Mouse (Mus musculus): ENCODE results near the gene Alcam. TPM values are rescaled to one million over a fixed set of nuclear protein-coding genes. Genes with fewer than 3 reads are reported as not detected.

The Alcam gene
- polyA plus RNA-seq, 1 experiment from 2014 or later, result 22.1 TPM

DNA sequence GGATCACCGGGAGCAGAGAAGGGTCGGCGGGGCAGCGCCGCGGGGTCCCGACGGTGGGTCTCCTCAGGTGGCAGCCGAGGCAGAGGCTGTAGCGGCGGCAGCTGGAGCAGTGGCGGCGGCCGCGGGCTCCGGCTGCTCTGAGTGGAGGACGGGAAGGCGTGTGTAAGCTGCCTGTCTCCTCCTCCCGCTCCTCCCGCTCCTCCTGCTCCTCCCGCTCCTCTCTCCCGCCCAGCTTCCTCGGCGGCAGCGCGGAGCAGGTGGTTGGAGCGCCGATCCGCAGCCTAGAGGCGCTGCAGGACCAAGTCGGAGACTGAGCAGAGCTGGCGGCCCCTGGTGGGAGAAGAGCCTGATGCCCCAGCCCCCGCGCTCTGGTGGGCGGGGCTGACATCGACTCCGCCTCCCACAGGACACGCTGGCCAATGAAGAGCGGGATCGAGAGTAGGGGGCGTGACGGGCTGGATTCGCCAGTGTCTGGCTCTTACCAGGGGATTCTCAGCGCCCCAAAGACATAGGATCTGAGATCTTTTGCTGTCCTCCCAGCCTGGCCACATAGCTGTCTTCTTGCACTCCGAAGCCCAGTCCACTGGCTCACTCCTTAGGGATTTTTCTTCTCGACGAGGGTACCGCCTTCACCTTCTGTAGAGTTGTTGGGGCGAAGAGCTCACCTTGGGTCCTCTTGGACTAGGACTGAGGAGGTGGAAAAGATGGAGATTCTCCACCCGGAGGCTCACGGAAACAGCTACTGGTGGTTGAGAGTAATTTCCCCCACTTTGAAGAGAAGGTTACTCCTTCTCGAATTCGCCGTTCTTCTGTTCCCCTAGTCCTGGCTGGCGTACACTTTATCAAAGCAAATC, 785 bp downstream of the Alcam start:
- WGBS, result under 1% methylated on average over 49 of the region's 55 CpGs

DNA sequence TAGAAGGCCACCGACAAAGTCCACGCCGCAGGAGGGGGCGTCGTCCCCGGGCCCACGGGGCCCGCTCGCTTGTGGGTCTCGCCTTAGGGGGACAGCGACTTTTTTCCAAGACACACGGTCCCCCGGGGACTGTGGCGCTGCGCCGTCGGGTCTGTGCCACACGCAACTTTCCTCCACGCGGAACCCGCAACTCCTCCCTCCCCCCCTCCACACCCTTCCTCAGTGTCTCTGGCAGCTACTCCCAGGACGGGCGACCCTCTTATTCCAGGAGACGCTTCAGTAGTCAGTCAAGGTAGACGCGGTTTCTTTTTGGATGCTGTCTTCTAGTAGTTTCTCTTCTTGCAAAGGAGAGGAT, 1.4 kb downstream of the Alcam start:
- Histone ChIP-seq H3K9ac (peak overlapping the region; percentile 69), H3K27ac (replicated peaks) (peak overlapping the region; percentile 71; the same call in 1 of the 2 replicates), H3K27me3 (0 out of 2 replicates have a peak, but pooled peaks cover 7% of the 10 kb centered on the region), H3K9me3 (no peaks in the 10 kb centered on the region), H3K36me3 (no peaks in the 10 kb centered on the region), H3K4me3 (peak overlapping the region; percentile 65), H3K4me1 (replicated peaks) (peaks cover 45% of the 10 kb centered on the region), H3K4me2 (peak overlapping the region; percentile 72)
- under 1% methylated on average over 26 of the region's 26 CpGs for WGBS
- ATAC-seq (ENCODE audit: low read depth), result peak; percentile 32

More for the DNA sequence above, 785 bp downstream of the Alcam start:
- Histone ChIP-seq H3K27me3 (0 out of 2 replicates have a peak, but pooled peaks cover 7% of the 10 kb centered on the region), H3K9ac (peak overlapping the region; percentile 69), H3K9me3 (no peaks in the 10 kb centered on the region), H3K36me3 (no peaks in the 10 kb centered on the region), H3K4me1 (replicated peaks) (peaks cover 45% of the 10 kb centered on the region), H3K4me3 (peak overlapping the region; percentile 65), H3K27ac (replicated peaks) (peak overlapping the region; percentile 71), H3K4me2 (peak overlapping the region; percentile 72)
- peak; percentile 96 for ATAC-seq (ENCODE audit: low read depth)

DNA sequence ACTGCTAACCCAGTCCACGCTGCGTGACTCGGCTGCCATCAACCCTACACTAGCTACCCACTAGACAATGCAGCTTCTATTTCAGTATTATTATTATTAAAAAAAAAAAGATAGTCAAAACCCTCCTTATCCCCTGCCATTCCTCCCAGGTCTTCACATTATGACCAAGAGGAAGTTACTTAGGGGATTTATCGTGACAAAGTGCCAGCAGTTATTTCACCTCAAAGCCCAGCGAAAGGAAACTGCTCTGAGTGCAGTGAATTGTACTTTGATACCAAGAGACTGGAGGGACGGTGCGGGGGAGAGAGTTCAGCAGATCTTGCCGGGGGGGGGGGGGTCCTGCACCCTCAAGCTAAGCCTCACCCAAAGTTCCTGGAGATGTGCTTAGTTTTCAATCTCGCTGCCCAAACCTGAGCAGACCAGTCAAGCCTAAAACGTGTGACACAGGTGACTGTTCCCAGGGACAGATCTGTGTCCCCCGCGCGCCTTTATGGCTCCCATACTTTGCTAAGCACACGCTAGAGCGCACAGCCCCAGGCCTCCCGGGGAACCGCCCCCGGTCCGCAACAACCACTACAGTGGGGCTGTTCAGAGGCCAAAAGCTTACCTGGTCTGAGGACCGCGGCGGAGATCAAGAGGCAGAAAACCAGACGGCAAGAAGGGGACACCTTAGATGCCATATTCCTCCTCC, 1.9 kb downstream of the Alcam start:
- Histone ChIP-seq H3K9me3 (no peaks in the 10 kb centered on the region), H3K27ac (replicated peaks) (peak overlapping the region; percentile 71), H3K4me1 (replicated peaks) (peaks cover 45% of the 10 kb centered on the region), H3K9ac (peak overlapping the region; percentile 69), H3K4me2 (peak overlapping the region; percentile 72), H3K36me3 (no peaks in the 10 kb centered on the region), H3K27me3 (0 out of 2 replicates have a peak, but pooled peaks cover 7% of the 10 kb centered on the region), H3K4me3 (peak overlapping the region; percentile 65)
- peak; percentile 9; the same call in 1 of the 2 replicates for ATAC-seq (ENCODE audit: low read depth)
- under 1% methylated on average over 23 of the region's 23 CpGs for WGBS

DNA sequence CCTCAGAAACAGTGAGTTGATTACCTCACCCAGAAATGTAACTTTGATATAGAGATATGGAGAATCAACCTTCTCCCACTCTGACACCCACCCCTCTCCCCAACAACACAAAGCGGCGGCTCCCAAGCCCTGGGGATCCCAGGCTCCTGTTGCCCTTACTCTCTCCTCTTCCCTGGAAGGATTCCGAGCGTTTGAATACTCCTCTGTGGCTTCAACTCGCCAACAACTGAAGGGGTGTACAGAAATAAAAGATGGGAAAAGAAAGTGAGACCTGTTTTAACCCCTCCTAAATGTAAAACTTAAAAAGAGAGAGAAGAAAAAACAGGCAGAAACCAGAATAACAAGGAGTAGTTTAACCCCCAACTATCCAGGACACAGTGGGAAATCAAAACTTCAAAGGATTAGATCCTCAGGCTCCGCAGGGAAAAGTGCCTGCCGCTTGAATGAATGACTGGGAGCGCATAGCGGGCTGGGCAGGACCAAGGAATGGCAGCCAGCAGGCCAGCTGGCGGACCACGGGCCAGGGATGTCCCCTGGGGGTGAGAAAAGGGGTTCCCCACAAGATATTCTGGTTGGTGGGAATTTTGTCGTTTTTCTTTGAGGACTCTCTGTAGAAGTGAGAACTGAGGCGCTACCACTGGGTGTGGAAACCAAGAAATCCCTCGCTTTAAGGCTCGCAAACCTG, 2.6 kb downstream of the Alcam start:
- Histone ChIP-seq H3K9ac (peak overlapping the region; percentile 69), H3K27ac (replicated peaks) (peak overlapping the region; percentile 70), H3K9me3 (no peaks in the 10 kb centered on the region), H3K36me3 (no peaks in the 10 kb centered on the region), H3K4me3 (peak overlapping the region; percentile 65), H3K4me2 (peak overlapping the region; percentile 72), H3K4me1 (replicated peaks) (peaks cover 45% of the 10 kb centered on the region), H3K27me3 (0 out of 2 replicates have a peak, but pooled peaks cover 7% of the 10 kb centered on the region)
- WGBS, result under 1% methylated on average over 15 of the region's 15 CpGs
- no peak for ATAC-seq (ENCODE audit: low read depth)

DNA sequence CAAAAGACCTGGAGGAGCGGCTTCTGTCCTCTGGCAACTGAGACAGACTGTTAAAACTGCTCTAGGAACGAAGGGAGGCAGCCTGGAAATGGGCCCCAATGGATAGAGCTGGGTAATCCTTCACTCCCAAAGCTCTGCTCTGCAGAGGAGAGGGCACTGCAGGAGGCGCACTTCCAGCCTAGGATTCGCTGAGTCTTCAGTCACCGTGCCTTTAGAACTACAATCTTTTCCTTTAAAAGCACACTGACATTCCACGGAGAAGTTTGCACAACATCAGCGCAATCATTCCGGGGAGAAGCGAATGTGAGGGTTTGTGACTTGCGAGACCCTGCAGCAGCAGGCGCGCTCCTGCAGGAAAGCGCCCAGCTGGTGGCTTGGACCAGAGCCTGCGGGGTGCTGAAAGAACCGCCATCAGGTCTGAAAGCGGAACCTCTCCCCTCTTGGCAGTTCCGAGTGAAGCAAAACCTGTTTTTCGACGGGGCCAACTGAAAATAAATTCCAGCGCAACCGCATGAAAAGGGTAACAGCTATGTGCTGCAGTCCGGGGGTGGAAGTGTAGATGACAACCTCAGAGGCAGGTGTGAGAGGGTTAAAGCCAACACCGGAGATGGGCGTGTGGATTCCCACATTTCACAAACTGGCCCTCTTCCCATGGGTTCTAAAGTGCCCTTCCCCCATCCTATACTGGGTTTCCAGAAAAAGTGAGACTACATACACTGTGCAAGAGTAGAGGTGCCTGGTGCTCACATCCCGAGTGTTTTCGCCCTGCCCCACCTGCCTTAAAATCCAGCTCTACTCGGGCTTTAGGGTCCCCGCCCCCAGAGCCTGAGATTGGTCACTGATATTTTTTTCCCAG, 3.4 kb downstream of the Alcam start:
- Histone ChIP-seq H3K4me1 (replicated peaks) (peaks cover 45% of the 10 kb centered on the region), H3K36me3 (no peaks in the 10 kb centered on the region), H3K9me3 (no peaks in the 10 kb centered on the region), H3K27me3 (0 out of 2 replicates have a peak, but pooled peaks cover 7% of the 10 kb centered on the region), H3K4me2 (peak overlapping the region; percentile 72), H3K9ac (peak overlapping the region; percentile 69), H3K4me3 (peak overlapping the region; percentile 65), H3K27ac (replicated peaks) (peak overlapping the region; percentile 70)
- no peak for ATAC-seq (ENCODE audit: low read depth)
- WGBS, result under 1% methylated on average over 28 of the region's 28 CpGs

DNA sequence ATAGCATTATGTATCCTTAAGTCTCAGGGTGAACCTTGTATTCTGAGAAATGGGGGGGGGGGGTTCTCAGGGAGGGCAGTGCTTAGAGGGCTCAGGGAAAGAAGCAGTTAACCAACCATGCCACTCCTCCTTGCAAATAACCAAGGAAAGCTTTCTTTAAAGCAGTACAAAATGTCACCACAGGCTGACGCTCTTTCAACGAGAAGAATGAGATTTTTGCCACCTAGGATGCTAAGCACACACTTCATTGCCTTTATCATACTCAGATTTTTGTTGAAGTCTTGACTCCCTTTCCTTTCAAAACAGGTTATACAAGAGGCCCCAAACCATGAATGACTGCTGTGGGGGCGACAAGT, 4.0 kb downstream of the Alcam start:
- no peaks in the 10 kb centered on the region for H3K9me3 ChIP-seq
- WGBS, result 2% methylated on average over 3 of the region's 3 CpGs
- peaks cover 44% of the 10 kb centered on the region for H3K4me1 ChIP-seq (replicated peaks)
- ATAC-seq (ENCODE audit: low read depth), result no peak
- H3K36me3 ChIP-seq, result no peaks in the 10 kb centered on the region
- peak overlapping the region; percentile 72 for H3K4me2 ChIP-seq
- H3K27ac ChIP-seq (replicated peaks), result peak overlapping the region; percentile 70
- H3K9ac ChIP-seq, result peak overlapping the region; percentile 69
- peak overlapping the region; percentile 65 for H3K4me3 ChIP-seq
- 0 out of 2 replicates have a peak, but pooled peaks cover 7% of the 10 kb centered on the region for H3K27me3 ChIP-seq

DNA sequence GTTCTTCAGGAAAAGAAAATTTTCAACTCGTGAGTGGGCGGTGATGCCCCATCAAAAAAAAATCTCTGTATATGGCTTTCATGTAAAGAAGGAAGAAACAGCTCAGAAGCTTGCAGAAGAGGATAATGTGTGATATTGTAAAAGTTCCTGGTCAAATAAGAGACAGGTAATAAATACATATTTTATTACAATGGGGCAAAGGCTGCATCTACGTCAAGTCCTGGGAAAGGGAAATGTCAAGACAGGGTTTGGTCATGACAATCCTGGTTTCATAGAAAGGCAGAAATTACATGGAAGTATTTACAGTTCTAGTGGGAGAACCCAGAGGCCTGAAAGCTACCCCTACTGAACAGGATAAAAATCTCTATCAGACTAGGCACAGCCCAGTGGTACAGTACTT, 7.9 kb downstream of the Alcam start:
- Histone ChIP-seq H3K27ac (replicated peaks) (no peak overlapping the region), H3K27me3 (0 out of 2 replicates have a peak, but pooled peaks cover 1% of the 10 kb centered on the region), H3K36me3 (no peaks in the 10 kb centered on the region), H3K4me1 (replicated peaks) (peaks cover 15% of the 10 kb centered on the region), H3K4me2 (no peak overlapping the region), H3K9ac (no peak overlapping the region), H3K4me3 (no peak overlapping the region), H3K9me3 (no peaks in the 10 kb centered on the region)
- WGBS, result 91% methylated on average over 3 of the region's 3 CpGs
- ATAC-seq (ENCODE audit: low read depth), result no peak

DNA sequence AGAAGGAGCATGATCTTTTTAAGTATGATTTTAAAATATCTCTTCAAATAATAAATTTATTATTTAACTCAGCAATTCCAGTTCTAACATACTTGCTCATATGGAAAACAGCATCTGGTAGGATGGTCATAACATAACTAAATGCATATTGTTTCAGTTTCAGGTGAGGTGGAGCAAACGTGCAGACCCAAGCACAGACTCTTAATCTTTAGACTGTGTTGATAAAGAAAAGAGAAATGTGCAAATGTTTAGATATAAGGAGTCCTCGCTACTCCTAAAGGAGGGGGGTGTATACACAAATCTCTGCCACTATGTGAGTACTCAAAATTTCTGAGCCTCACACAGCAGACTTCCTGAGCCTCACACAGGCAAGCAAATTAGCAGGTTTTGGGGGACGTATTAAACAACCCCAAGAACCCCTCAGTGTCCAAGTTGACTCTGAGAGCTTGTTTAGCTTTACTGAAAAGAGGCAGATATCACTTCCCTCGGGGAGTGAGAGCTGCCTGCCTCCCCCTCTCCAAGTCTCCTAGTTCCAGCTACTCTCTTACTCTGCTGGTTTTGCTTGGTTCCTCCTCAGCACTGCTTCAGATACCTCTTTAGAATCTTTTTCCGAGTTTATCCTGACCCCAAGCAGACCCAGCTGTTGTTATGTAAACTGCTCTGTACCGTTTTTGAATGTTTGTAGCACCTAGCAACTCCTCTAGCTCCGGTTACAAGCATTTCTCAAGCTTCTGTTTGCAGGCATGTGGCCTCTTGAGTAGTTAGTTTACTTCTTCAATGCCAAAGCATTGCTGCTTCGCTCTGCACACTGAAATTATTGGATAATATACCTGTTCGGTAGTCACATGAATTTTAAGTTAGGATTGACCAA, 10.0 kb downstream of the Alcam start:
- no peak overlapping the region for H3K27ac ChIP-seq (replicated peaks)
- 59% methylated on average over 9 of the region's 9 CpGs for WGBS
- H3K4me3 ChIP-seq, result no peak overlapping the region
- no peak for ATAC-seq (ENCODE audit: low read depth)
- H3K27me3 ChIP-seq, result no peaks in the 10 kb centered on the region
- H3K4me2 ChIP-seq, result no peak overlapping the region
- H3K9ac ChIP-seq, result no peak overlapping the region
- no peaks in the 10 kb centered on the region for H3K9me3 ChIP-seq
- H3K36me3 ChIP-seq, result no peaks in the 10 kb centered on the region
- H3K4me1 ChIP-seq (replicated peaks), result no peaks in the 10 kb centered on the region

DNA sequence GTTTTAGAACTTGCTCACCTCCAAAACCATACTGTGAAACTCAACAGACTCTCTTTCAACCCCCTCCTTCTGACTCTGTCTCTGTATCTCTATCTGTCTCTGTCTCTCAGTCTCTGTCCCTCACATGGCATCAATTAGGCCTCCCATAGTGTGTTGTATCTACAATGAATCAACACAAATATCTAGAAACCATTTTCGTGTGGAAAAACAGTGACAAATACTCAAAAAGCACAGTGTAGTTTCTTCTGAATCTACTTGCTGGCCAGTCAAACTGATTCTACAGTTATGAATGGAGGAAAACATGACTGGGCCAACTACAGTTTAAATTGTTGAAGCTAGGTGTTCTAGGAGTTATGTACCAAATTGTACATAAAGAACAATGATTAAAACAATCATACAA, 10.8 kb downstream of the Alcam start:
- H3K9me3 ChIP-seq, result no peaks in the 10 kb centered on the region
- no peak overlapping the region for H3K27ac ChIP-seq (replicated peaks)
- no peaks in the 10 kb centered on the region for H3K36me3 ChIP-seq
- no peaks in the 10 kb centered on the region for H3K4me1 ChIP-seq (replicated peaks)
- no peak overlapping the region for H3K4me2 ChIP-seq
- no peaks in the 10 kb centered on the region for H3K27me3 ChIP-seq
- no peak overlapping the region for H3K4me3 ChIP-seq
- H3K9ac ChIP-seq, result no peak overlapping the region
- ATAC-seq (ENCODE audit: low read depth), result no peak
- WGBS, result 81% methylated on average over 1 of the region's 1 CpGs

DNA sequence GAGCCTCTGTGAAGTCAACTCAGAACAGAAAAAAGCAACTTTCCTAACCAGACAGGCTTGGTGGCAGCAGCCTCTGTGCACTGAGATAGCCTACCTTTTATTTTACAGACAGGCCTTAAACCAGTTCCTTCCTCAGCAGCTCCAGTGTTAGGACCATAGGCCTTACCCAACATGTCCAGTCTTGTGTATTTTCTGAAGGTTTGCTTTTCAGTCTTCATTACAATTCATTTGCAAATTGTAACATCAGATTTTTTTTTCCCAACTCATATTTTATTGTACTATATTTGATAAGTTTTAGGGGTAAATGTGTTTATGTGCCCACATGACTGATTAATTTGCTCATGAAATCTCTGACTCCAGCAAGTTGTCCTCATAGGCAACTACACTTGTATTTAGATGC, 14.3 kb downstream of the Alcam start:
- no peak overlapping the region for H3K4me2 ChIP-seq
- ATAC-seq (ENCODE audit: low read depth), result no peak
- no peaks in the 10 kb centered on the region for H3K36me3 ChIP-seq

More for the DNA sequence above, 14.3 kb downstream of the Alcam start:
- no peaks in the 10 kb centered on the region for H3K9me3 ChIP-seq
- no peak overlapping the region for H3K4me3 ChIP-seq
- no peaks in the 10 kb centered on the region for H3K4me1 ChIP-seq (replicated peaks)
- H3K27ac ChIP-seq (replicated peaks), result no peak overlapping the region
- H3K27me3 ChIP-seq, result no peaks in the 10 kb centered on the region
- H3K9ac ChIP-seq, result no peak overlapping the region

Measured in neural tube, embryonic 13.5 days (tissue).